In genomic region chr5:131466131-131466530, GRCm38 (mm10) we compare ENCODE assay signal across 19 mouse cellular contexts.
DNase-seq lines count a peak whose midpoint lies in the region; TF ChIP-seq lines count a peak whose summit lies in the region.
"Had no signal": no experiment of that assay in that cellular context is flagged by ENCODE, and none has a peak within 500 bp of the region (broad histone marks: within the 10 kb centered on the region; RNA-seq: fewer than 3 reads in every experiment).

No protein-coding gene starts in this region.

- H3K4me1 ChIP-seq in kidney, adult 2 months (ENCODE audit: control insufficient read depth, insufficient read depth, low read length): no peaks in the 10 kb centered on the region
- H3K4me1 ChIP-seq: embryonic facial prominence, embryonic 13.5 days; embryonic facial prominence, embryonic 15.5 days had no signal

- no peak overlapping the region for H3K4me3 ChIP-seq in kidney, adult 2 months (ENCODE audit: insufficient read depth, low read depth, low read length)
- H3K4me3 ChIP-seq: embryonic facial prominence, embryonic 13.5 days; embryonic facial prominence, embryonic 15.5 days; erythroblast, embryonic 14.5 days; forebrain, embryonic 10.5 days; forebrain, embryonic 12.5 days had no signal

- WGBS in kidney, adult 2 months: 48% methylated on average over 9 of the region's 9 CpGs

- no peaks in the 10 kb centered on the region for H3K27me3 ChIP-seq in kidney, adult 2 months (replicated peaks; ENCODE audit: control insufficient read depth, insufficient read depth, low read length)
- H3K27me3 ChIP-seq: embryonic facial prominence, embryonic 13.5 days; embryonic facial prominence, embryonic 15.5 days; forebrain, embryonic 12.5 days had no signal

- TF ChIP-seq POLR2A in kidney, adult 2 months (IDR thresholded peaks at IDR 0.05; ENCODE audit: low read depth, low read length): no peak

- no peaks in the 10 kb centered on the region for H3K36me3 ChIP-seq in kidney, adult 2 months (ENCODE audit: control insufficient read depth, insufficient read depth, low read length)

- DNase-seq in kidney, adult 2 months: peak; percentile 52
- no peak for DNase-seq in kidney, adult 18-20 months
- DNase-seq in kidney, adult 9 months: peak; percentile 58
- DNase-seq in kidney, postnatal 14 days: no peak
- DNase-seq: adrenal gland, adult 2 months; adrenal gland, postnatal 10 days; adrenal gland, postnatal 25 days; cerebellum, adult 11 months; cerebellum, adult 18-20 months; cerebellum, adult 8-10 months; cerebellum, adult 9-11 months; cerebellum, postnatal 14 days; cerebellum, postnatal 36 days; embryo, embryonic 11 days had no signal

- no peak for TF ChIP-seq CTCF in kidney, adult 2 months (conservative IDR thresholded peaks at IDR 0.05; ENCODE audit: insufficient read depth, insufficient read length, low read depth, low read length)

- no peak overlapping the region for H3K27ac ChIP-seq in kidney, adult 2 months (ENCODE audit: insufficient read depth, low read depth, low read length)
- H3K27ac ChIP-seq: embryonic facial prominence, embryonic 13.5 days; embryonic facial prominence, embryonic 15.5 days; forebrain, embryonic 10.5 days; forebrain, embryonic 12.5 days had no signal

Comparison
In these comparisons a context has a peak if more than half of its experiments do, and no peak if none do; other contexts are left out.
1. DNase-seq: peak in kidney, adult 2 months (single experiment) and kidney, adult 9 months (single experiment); none in kidney, adult 18-20 months (single experiment) and kidney, postnatal 14 days (single experiment).